In genomic region chr5:64092748-64093292, GRCm38 (mm10) we compare ENCODE assay signal across 8 mouse cellular contexts. TPM values are rescaled to one million over a fixed set of nuclear protein-coding genes. Genes with fewer than 3 reads are reported as not detected.
DNase-seq lines count a peak whose midpoint lies in the region; ATAC-seq and TF ChIP-seq lines count a peak whose summit lies in the region.

Pgm2 (plus strand) TSS chr5:64092950.

- H3K4me2 ChIP-seq in hindbrain, embryonic 11.5 days (replicated peaks; ENCODE audit: low read depth, low read length): peak within 1 kb of the TSS; percentile 70
- H3K4me2 ChIP-seq in lung, postnatal 0 days (replicated peaks; ENCODE audit: low read depth, low read length): peak within 1 kb of the TSS; percentile 80

- 1% methylated on average over 40 of the region's 43 CpGs for WGBS in hindbrain, embryonic 11.5 days
- WGBS in lung, postnatal 0 days: under 1% methylated on average over 39 of the region's 43 CpGs

- 0 out of 2 replicates have a peak within 1 kb of the TSS, but pooled peaks have one; percentile 17 for H3K27ac ChIP-seq in hindbrain, embryonic 11.5 days (ENCODE audit: low read depth, low read length)
- peak within 1 kb of the TSS; percentile 84 for H3K27ac ChIP-seq in lung, postnatal 0 days (ENCODE audit: low read length)

- TF ChIP-seq CTCF in lung, postnatal 0 days (IDR thresholded peaks at IDR 0.05): no peak

- no peaks in the 10 kb centered on the region for H3K27me3 ChIP-seq in hindbrain, embryonic 11.5 days (ENCODE audit: control insufficient read depth, insufficient read depth, low read length)
- no peaks in the 10 kb centered on the region for H3K27me3 ChIP-seq in lung, postnatal 0 days (replicated peaks; ENCODE audit: insufficient read depth, low read length)

- no peaks in the 10 kb centered on the region for H3K9me3 ChIP-seq in hindbrain, embryonic 11.5 days (ENCODE audit: control insufficient read depth, low read length)
- H3K9me3 ChIP-seq in lung, postnatal 0 days (ENCODE audit: low read length): no peaks in the 10 kb centered on the region

- ATAC-seq in hindbrain, embryonic 11.5 days (ENCODE audit: low FRiP score): peak; percentile 97
- ATAC-seq in lung, postnatal 0 days: peak; percentile 98

- H3K4me3 ChIP-seq in hindbrain, embryonic 11.5 days (ENCODE audit: low read depth, low read length): peak within 1 kb of the TSS; percentile 70
- peak within 1 kb of the TSS; percentile 76 for H3K4me3 ChIP-seq in lung, postnatal 0 days (ENCODE audit: low read depth, low read length)

- peak within 1 kb of the TSS; percentile 83 for H3K9ac ChIP-seq in hindbrain, embryonic 11.5 days (ENCODE audit: low read depth, low read length)
- peak within 1 kb of the TSS; percentile 75 for H3K9ac ChIP-seq in lung, postnatal 0 days (replicated peaks; ENCODE audit: low read depth)

- TF ChIP-seq EP300 in lung, postnatal 0 days (IDR thresholded peaks at IDR 0.05): no peak

- no peaks in the 10 kb centered on the region for H3K36me3 ChIP-seq in hindbrain, embryonic 11.5 days (ENCODE audit: control insufficient read depth, insufficient read depth, low read length)
- H3K36me3 ChIP-seq in lung, postnatal 0 days (ENCODE audit: insufficient read depth, low read length): no peaks in the 10 kb centered on the region

- 0 out of 2 replicates have a peak, but pooled peaks cover 2% of the 10 kb centered on the region for H3K4me1 ChIP-seq in hindbrain, embryonic 11.5 days (replicated peaks; ENCODE audit: control insufficient read depth, insufficient read depth, low read length)
- peaks cover 8% of the 10 kb centered on the region for H3K4me1 ChIP-seq in lung, postnatal 0 days (ENCODE audit: insufficient read depth, low read depth, low read length)

- peak; percentile 93 for DNase-seq in NIH3T3 (ENCODE audit: low read depth)
- DNase-seq in cerebellum, adult 9-11 months: peak; percentile 81
- peak; percentile 62 to 82 for DNase-seq in frontal cortex, adult 2 months (ENCODE audit: extremely low spot score in 1 of 2, low spot score in 1 of 2)
- DNase-seq in hindbrain, embryonic 11.5 days (ENCODE audit: low spot score): peak; percentile 89
- peak; percentile 70 to 82 for DNase-seq in layer of hippocampus, postnatal 10 days (ENCODE audit: low spot score in 2 of 2)
- DNase-seq in lung, postnatal 0 days (ENCODE audit: low spot score): peak; percentile 95
- peak; percentile 51 for DNase-seq in ovary, postnatal 10 days (ENCODE audit: low spot score)
- peak; percentile 80 for DNase-seq in thymus, postnatal 0 days (ENCODE audit: low spot score)

RNA-seq across cellular contexts. Expression of gene Pgm2, which starts in this region (rescaled TPM):
- 8.3 and 9.2 TPM in 2 replicates for polyA plus RNA-seq in frontal cortex, adult 2 months (2012; rRNA removed)
- 27.8 and 28.2 TPM in 2 replicates for polyA plus RNA-seq in hindbrain, embryonic 11.5 days (2014; fragmentation: Nextera tagmentation; extraction: Ambion mirVana)
- total RNA-seq in layer of hippocampus, postnatal 10 days (2021): 10 to 100 TPM; 13.4 to 15.9 TPM
- 27.0 and 28.3 TPM in 2 replicates for polyA plus RNA-seq in lung, postnatal 0 days (2015; fragmentation: Nextera tagmentation; extraction: Ambion mirVana)
- 18.2 and 18.9 TPM in 2 replicates for polyA plus RNA-seq in thymus, postnatal 0 days (2015; fragmentation: Nextera tagmentation; extraction: Ambion mirVana)

Comparison
In these comparisons a context has a peak if more than half of its experiments do, and no peak if none do; other contexts are left out.
1. Peak in every context shown above with its lines: DNase-seq, ATAC-seq, H3K4me3 ChIP-seq and H3K27ac ChIP-seq.